Mouse (Mus musculus) ES-E14 (cell line): ENCODE results near the gene Nxf7. TPM values are rescaled to one million over a fixed set of nuclear protein-coding genes. Genes with fewer than 3 reads are reported as not detected.
"Not testable (repeated sequence)": the region's sequence is repeated elsewhere in the genome, so short reads cannot be mapped to it uniquely, and the experiment has no call there.

Experiments used
- DNase-seq: peaks from one replicate; pipeline ENCODE4 v3.0.0-alpha.2; 2013; ENCODE audit warnings: low read depth, low spot score
- H3K27ac ChIP-seq: 2 replicates; pipeline ENCODE4 v1.5.1; 2012; ENCODE audit warnings: low read depth, mild to moderate bottlenecking, low read length, moderate library complexity, mixed read lengths; ENCODE audit not compliant: poor library complexity, insufficient read depth, severe bottlenecking
- H3K36me3 ChIP-seq: 2 replicates; pipeline ENCODE4 v1.6.1; 2012; ENCODE audit warnings: mild to moderate bottlenecking, low read length, moderate library complexity, mixed read lengths; ENCODE audit not compliant: control insufficient read depth, poor library complexity, insufficient read depth, severe bottlenecking
- H3K4me1 ChIP-seq, 2 experiments: fragments of 150-350 bp in 1 of 2; sonication (generic) in 1 of 2; 2 replicates each; pipeline ENCODE4 v1.6.1; 2012; ENCODE audit warnings: low read length in 2 of 2, mild to moderate bottlenecking in 1 of 2, mixed read lengths in 1 of 2; ENCODE audit not compliant: control insufficient read depth in 2 of 2, insufficient read depth in 2 of 2, poor library complexity in 1 of 2
- H3K4me3 ChIP-seq, 2 experiments: fragments of 150-350 bp in 1 of 2; sonication (generic) in 1 of 2; 2 replicates each; pipeline ENCODE4 v1.5.1; 2012; ENCODE audit warnings: low read length in 2 of 2, low read depth in 1 of 2, mild to moderate bottlenecking in 1 of 2, mixed read lengths in 1 of 2; ENCODE audit not compliant: insufficient read depth in 1 of 2, poor library complexity in 1 of 2, severe bottlenecking in 1 of 2
- H3K9ac ChIP-seq: 2 replicates; pipeline ENCODE4 v1.6.1; 2012; ENCODE audit warnings: low read depth, mild to moderate bottlenecking, low read length, mixed read lengths; ENCODE audit not compliant: poor library complexity, insufficient read depth, severe bottlenecking
- H3K9me3 ChIP-seq: fragments of 150-350 bp; sonication (generic); 2 replicates; pipeline ENCODE4 v1.6.1; 2012; ENCODE audit warnings: low read depth, mild to moderate bottlenecking, low read length; ENCODE audit not compliant: control insufficient read depth, insufficient read depth
- CHD2 ChIP-seq: IDR thresholded peaks from 2 replicates; pipeline ENCODE4 v1.6.1; 2014; ENCODE audit warnings: mild to moderate bottlenecking, low read depth, low read length, inconsistent platforms
- HCFC1 ChIP-seq: IDR thresholded peaks from 2 replicates; pipeline ENCODE4 v1.6.1; 2012; ENCODE audit warnings: low read length, inconsistent platforms, borderline replicate concordance; ENCODE audit not compliant: insufficient read depth
- MAFK ChIP-seq: IDR thresholded peaks from 2 replicates; pipeline ENCODE4 v1.6.1; 2014; ENCODE audit warnings: mild to moderate bottlenecking, low read depth, low read length, inconsistent platforms; ENCODE audit not compliant: insufficient read depth
- ZC3H11A ChIP-seq: IDR thresholded peaks from 2 replicates; pipeline ENCODE4 v1.6.1; 2012; ENCODE audit warnings: low read depth, mild to moderate bottlenecking, inconsistent platforms, low read length, borderline replicate concordance
- ZNF384 ChIP-seq: IDR thresholded peaks from 2 replicates; pipeline ENCODE4 v1.6.1; 2012; ENCODE audit warnings: low read depth, low read length, inconsistent platforms
- in situ Hi-C, 2 experiments: fragments of 600-800 bp; cut with MboI; formaldehyde crosslinking; loops; one replicate each; pipeline ENCODE4 v1.15.1; 2025; ENCODE audit warnings: low sequenced_read_pairs in 2 of 2, inconsistent platforms in 1 of 2; ENCODE audit not compliant: unreplicated experiment in 2 of 2
- total RNA-seq: library from RNA; depleted of rRNA; stranded (reverse); fragments of 300-350 nt; gene quantifications from 2 replicates; pipeline ENCODE4 v1.2.3, GENCODE M21; 2012; rRNA removed

Nxf7 gene
- total RNA-seq: 2.8 and 12.7 TPM in 2 replicates

- Histone ChIP-seq H3K4me1 (no peaks in the 10 kb centered on the region), H3K36me3 (no peaks in the 10 kb centered on the region), H3K4me3 (no peak within 1 kb of the TSS), H3K9ac (no peak within 1 kb of the TSS), H3K9me3 (no peaks in the 10 kb centered on the region), H3K27ac (no peak within 1 kb of the TSS)
- DNase-seq: no peak
- TF ChIP-seq HCFC1 (no peak), CHD2 (no peak), MAFK (no peak), ZC3H11A (no peak), ZNF384 (no peak)
- in situ Hi-C loops: no loop called here
Observed at GRCm38 (mm10) chrX:135598677-135599076, at the start of gene Nxf7. TSS of gene Nxf7 (minus strand) at chrX:135598777.

DNA sequence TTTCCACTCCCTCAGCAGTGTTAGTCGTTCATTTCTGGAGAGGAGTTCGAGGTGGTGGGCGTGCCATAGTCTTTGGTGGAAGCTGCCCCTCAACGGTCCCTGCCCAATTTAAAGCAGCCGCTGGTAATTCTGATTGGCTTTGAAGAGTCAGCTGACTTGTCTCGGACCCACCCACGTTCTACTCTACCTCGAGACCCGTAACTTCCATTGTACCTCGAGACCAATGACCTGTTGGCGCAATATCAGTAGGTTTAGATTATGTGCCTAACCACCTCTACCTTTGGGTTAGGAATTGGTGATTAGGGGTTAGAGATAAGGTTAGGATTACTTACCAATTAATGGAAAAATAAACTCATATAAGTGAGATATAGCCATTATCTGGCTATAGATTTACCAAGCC lies 29.0 kb upstream of the Nxf7 start, which contains the start of gene Prame:
TSS of gene Prame (minus strand) at position 101 of the 400 bp plus-strand sequence.
- DNase-seq: no peak
- H3K36me3 ChIP-seq: no peaks in the 10 kb centered on the region
- H3K9ac ChIP-seq: no peak within 1 kb of the TSS
- TF ChIP-seq ZNF384 (no peak), CHD2 (no peak), HCFC1 (no peak), ZC3H11A (no peak)
- in situ Hi-C loops: no loop called here
- no peak within 1 kb of the TSS for H3K4me3 ChIP-seq
- H3K27ac ChIP-seq: no peak within 1 kb of the TSS
- no peaks in the 10 kb centered on the region for H3K9me3 ChIP-seq
- no peaks in the 10 kb centered on the region for H3K4me1 ChIP-seq

DNA sequence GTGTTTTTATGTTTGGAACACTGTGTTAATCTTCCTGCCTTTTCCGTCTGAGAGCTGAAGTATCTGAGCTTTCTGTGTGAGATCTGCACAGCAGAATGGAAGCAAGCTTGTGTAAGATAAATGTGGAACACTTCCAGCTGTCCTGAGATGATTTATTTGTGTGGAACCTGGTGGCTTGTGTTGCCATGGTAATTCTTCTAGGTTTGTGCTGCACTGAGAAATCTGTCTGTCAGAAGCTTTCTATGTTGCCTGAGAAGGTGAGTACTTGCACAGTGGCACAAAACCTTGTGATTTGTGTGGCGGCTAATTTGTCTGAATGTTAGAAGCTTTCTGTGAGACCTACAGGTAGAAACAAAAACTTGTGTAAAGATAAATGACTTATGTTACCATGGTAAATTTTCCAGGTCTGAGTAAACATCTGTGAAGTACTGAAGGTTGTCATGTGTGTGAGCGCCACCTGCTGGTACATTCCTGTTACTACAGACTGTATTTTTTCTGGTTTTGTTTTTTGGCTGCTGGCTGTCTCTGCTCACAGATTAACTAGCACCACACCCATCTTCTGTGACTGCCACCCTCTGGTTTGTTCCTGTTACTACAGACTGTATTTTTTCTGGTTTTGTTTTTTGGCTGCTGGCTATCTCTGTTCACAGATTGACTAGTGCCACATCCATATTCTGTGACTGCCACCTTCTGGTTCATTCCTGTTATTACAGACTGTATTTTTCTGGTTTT lies 2.9 kb upstream of the Nxf7 start:
- H3K27ac ChIP-seq, H3K9me3 ChIP-seq, H3K9ac ChIP-seq, H3K4me1 ChIP-seq, H3K36me3 ChIP-seq, H3K4me3 ChIP-seq, in situ Hi-C loops: not testable (repeated sequence)
- peak; percentile 31 for DNase-seq

GRCm38 (mm10) chrX:135598096-135598495 lies 481 bp downstream of the Nxf7 start:
- TF ChIP-seq CHD2: no peak
- no peak for TF ChIP-seq MAFK
- TF ChIP-seq HCFC1: no peak
- TF ChIP-seq ZNF384: no peak
- TF ChIP-seq ZC3H11A: no peak
- H3K4me3 ChIP-seq: no peak overlapping the region
- DNase-seq: no peak
- no peaks in the 10 kb centered on the region for H3K4me1 ChIP-seq
- in situ Hi-C loops: no loop called here
- no peaks in the 10 kb centered on the region for H3K9me3 ChIP-seq
- H3K9ac ChIP-seq: no peak overlapping the region
- no peak overlapping the region for H3K27ac ChIP-seq
- no peaks in the 10 kb centered on the region for H3K36me3 ChIP-seq

- Histone ChIP-seq H3K4me1 (peaks cover 0 to 3% of the 10 kb centered on the region in 2 experiments; a peak in 1 of 4 replicates), H3K36me3 (no peaks in the 10 kb centered on the region), H3K4me3 (no peak overlapping the region), H3K27ac (no peak overlapping the region), H3K9ac (no peak overlapping the region), H3K9me3 (no peaks in the 10 kb centered on the region)
- in situ Hi-C loops: no loop called here
- DNase-seq: no peak
- TF ChIP-seq HCFC1: no peak
- TF ChIP-seq ZC3H11A: no peak
- no peak for TF ChIP-seq MAFK
- no peak for TF ChIP-seq CHD2
- no peak for TF ChIP-seq ZNF384
Observed at GRCm38 (mm10) chrX:135576412-135576811, 22.2 kb downstream of the Nxf7 start.

- H3K9me3 ChIP-seq, H3K27ac ChIP-seq, H3K9ac ChIP-seq, DNase-seq, in situ Hi-C loops, H3K4me3 ChIP-seq, H3K4me1 ChIP-seq, H3K36me3 ChIP-seq: not testable (repeated sequence)
Observed at GRCm38 (mm10) chrX:135574958-135575628, 23.5 kb downstream of the Nxf7 start.
